Mouse (Mus musculus) gastrocnemius, postnatal 25 days (tissue): ENCODE measurements around the gene Hephl1. TPM values are rescaled to one million over a fixed set of nuclear protein-coding genes. Genes with fewer than 3 reads are reported as not detected.

Experiments
- DNase-seq: peaks from one replicate; pipeline ENCODE4 v3.0.0; 2022
- total RNA-seq, 2 experiments: library from RNA; stranded (reverse); gene quantifications; 1 replicate in 1 of 2; 2 replicates in 1 of 2; pipeline ENCODE4 v1.2.3; 2021

Hephl1 gene
- total RNA-seq, 2 experiments from 2014 or later, result 0.27 to 0.74 TPM

GRCm38 (mm10) chr9:15017791-15018755 is 93.8 kb downstream of the Hephl1 start:
- no peak for DNase-seq

DNA sequence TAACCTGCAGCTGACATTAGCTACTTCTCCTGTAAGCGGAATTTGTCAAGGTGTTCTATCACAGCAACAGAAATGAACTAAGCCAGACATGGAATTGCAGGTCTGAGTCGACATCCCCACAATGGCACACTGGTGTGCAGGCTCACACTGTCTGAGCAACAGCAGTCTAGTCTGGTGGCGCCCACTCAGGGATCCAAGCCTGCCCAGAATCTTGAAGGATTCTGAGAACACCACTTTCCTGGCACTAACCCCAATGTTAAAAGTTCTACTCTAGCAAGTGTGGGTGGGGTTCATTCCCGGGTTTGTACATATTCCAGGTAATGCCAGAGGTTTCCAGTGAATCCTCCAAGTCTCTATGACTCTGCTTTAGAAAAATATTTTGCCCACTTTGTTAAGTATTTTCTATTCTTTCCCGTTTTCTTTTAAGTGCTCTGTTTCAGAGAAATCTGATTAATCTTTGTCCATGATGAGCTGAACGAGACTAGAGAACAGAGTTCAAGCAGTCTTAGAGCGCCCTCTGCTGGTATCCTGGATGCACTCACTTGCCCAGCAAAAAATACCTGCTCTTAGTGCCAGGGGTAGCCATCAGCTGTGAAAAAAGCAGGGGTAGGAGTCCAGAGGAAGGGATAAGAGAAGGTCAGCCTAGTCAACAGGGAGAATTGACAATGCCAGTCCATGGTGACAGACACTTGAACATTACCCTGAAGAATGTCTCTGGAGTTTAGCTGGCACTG is 96.5 kb downstream of the Hephl1 start:
- DNase-seq, result peak; percentile 43

- no peak for DNase-seq
Measured at GRCm38 (mm10) chr9:15007566-15007965, 104.3 kb downstream of the Hephl1 start.

GRCm38 (mm10) chr9:15004298-15004685 is 107.6 kb downstream of the Hephl1 start:
- no peak for DNase-seq

DNA sequence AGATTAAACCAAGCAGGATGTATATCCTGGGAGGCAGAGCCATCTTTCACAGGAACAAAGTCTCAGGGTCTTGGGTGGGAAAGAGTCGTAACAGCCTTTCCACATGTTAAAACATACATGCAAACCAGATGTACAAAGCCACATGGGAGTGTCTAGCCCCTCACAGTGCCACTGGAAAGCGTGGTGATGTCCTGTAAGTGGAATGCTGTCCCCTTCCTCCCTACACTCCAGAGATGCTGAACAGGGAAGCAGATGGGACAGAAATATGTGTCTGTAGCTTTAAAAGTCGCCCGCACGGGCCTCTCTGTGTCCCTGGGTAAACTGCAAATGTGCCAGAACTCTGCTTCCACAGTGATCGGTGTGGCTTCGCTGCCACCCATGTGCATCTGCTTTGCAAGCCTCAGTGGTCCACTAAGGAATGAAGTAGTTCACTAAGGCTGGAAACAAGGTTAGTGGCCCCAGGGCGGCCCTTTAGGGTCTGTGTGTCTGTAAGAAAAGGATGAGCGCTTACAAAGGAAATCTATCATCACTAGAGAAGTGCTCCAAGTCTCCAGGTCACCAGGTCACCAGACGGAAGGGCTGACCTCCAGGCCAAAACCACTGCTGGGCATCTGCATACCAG is 108.1 kb downstream of the Hephl1 start:
- DNase-seq, result no peak

GRCm38 (mm10) chr9:15002995-15003613 is 108.8 kb downstream of the Hephl1 start:
- no peak for DNase-seq

Other genes with a start within 250 kb of the Hephl1 start
- gene Izumo1r, start 208.2 kb downstream of the Hephl1 start, total RNA-seq, result not detected
- gene Panx1, start 66.6 kb downstream of the Hephl1 start, total RNA-seq, result 10 to 100 TPM; 36.8 to 41.0 TPM
- gene Vstm5, start 126.9 kb upstream of the Hephl1 start, total RNA-seq, result not detected
- gene Med17, start 167.8 kb upstream of the Hephl1 start, total RNA-seq, result 1 to 10 TPM; 8.1 to 9.4 TPM
- 10 to 100 TPM; 65.4 to 80.6 TPM for gene Taf1d, start 194.1 kb upstream of the Hephl1 start, total RNA-seq
- 1 to 10 TPM; 2.5 to 7.3 TPM for gene 4931406C07Rik, start 194.3 kb upstream of the Hephl1 start, total RNA-seq
- gene Cep295, start 245.7 kb upstream of the Hephl1 start, total RNA-seq, result 1 to 10 TPM; 5.9 to 6.1 TPM